Mouse (Mus musculus) hindbrain, embryonic 16.5 days (tissue): ENCODE results near the gene Fanci. TPM values are rescaled to one million over a fixed set of nuclear protein-coding genes. Genes with fewer than 3 reads are reported as not detected.

Experiments
- ATAC-seq: fragments of 200-750 bp; cut with Nextera tagmentation; 2 replicates; pipeline ENCODE4 v1.8.0; 2017; ENCODE audit warnings: moderate TSS enrichment, moderate library complexity
- H3K27ac ChIP-seq: fragments of 300-500 bp; sonication (generic); 2 replicates; pipeline ENCODE4 v1.5.1; 2014; ENCODE audit warnings: low read depth, mild to moderate bottlenecking, control low read depth, low read length, moderate library complexity
- H3K27me3 ChIP-seq: fragments of 300-500 bp; sonication (generic); replicated peaks from 2 replicates; pipeline ENCODE4 v1.6.1; 2014; ENCODE audit warnings: low read length; ENCODE audit not compliant: control insufficient read depth, insufficient read depth
- H3K36me3 ChIP-seq: fragments of 300-500 bp; sonication (generic); 2 replicates; pipeline ENCODE4 v1.6.1; 2014; ENCODE audit warnings: mild to moderate bottlenecking, low read length, moderate library complexity, mixed read lengths; ENCODE audit not compliant: control insufficient read depth, insufficient read depth
- H3K4me1 ChIP-seq: fragments of 300-500 bp; sonication (generic); 2 replicates; pipeline ENCODE4 v1.6.1; 2014; ENCODE audit warnings: low read depth, low read length; ENCODE audit not compliant: control insufficient read depth, insufficient read depth
- H3K4me2 ChIP-seq: fragments of 300-500 bp; sonication (generic); 2 replicates; pipeline ENCODE4 v1.6.1; 2014; ENCODE audit warnings: mild to moderate bottlenecking, low read length, control low read depth, moderate library complexity
- H3K4me3 ChIP-seq: fragments of 300-500 bp; sonication (generic); 2 replicates; pipeline ENCODE4 v1.5.1; 2014; ENCODE audit warnings: mild to moderate bottlenecking, low read length, control low read depth, moderate library complexity
- H3K9ac ChIP-seq: fragments of 300-500 bp; sonication (generic); 2 replicates; pipeline ENCODE4 v1.6.1; 2014; ENCODE audit warnings: low read depth, mild to moderate bottlenecking, control low read depth, low read length, moderate library complexity
- H3K9me3 ChIP-seq: fragments of 300-500 bp; sonication (generic); 2 replicates; pipeline ENCODE4 v1.6.1; 2014; ENCODE audit warnings: mild to moderate bottlenecking, low read length, moderate library complexity; ENCODE audit not compliant: control insufficient read depth
- WGBS: fragments of 180-500 bp; shearing (Covaris S2); extraction: QIAGEN DNeasy Blood & Tissue Kit; methylation state at CpG from one replicate; pipeline ENCODE4 v1.1.7; 2014; 5-methylcytosine and 5-hydroxymethylcytosine counted together
- polyA plus RNA-seq: library from polyadenylated mRNA; unstranded; fragments of >200 nt; fragmentation: Nextera tagmentation; extraction: Ambion mirVana; gene quantifications from 2 replicates; pipeline ENCODE4 v1.2.1, GENCODE M21; 2015

The Fanci gene
- 2.4 and 2.7 TPM in 2 replicates for polyA plus RNA-seq

DNA sequence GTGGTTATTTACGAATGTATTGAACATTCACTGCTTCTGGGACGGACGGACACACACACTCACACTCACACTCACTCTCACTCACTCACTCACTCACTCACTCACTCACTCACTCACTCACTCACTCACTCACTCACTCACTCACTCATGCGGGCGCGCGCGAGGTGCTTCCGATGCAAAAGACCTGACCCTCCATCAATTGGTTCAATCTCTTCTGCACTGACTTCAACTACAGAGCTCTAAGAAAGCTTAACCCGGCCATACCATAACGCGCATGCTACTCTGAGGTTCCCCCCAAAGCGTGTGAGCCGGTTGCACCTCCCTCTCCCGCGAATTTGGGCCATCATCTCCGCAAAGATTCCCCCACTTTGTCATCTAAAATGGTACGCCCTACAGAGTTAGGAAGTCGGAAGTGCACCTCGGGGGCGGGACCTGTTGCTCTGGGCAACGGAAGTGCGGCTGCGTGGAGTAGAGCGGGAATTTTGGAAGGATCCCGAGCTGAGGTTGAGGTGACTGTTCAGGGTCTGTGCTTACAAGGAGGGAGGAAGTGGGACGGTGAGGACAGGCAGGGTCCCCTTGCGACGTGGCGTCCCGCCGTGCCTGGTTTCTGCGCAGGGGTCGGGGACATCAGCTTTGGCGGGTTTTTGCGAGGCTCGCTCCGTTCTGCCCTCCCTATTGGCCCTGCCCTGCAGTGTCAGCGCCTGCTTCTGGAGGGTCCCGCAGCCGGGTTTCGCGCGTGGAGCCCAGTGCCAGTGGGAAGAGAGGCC, at the start of gene Fanci:
TSS of gene Fanci (plus strand) at position 47 of the 767 bp plus-strand sequence.
- no peaks in the 10 kb centered on the region for H3K27me3 ChIP-seq

DNA sequence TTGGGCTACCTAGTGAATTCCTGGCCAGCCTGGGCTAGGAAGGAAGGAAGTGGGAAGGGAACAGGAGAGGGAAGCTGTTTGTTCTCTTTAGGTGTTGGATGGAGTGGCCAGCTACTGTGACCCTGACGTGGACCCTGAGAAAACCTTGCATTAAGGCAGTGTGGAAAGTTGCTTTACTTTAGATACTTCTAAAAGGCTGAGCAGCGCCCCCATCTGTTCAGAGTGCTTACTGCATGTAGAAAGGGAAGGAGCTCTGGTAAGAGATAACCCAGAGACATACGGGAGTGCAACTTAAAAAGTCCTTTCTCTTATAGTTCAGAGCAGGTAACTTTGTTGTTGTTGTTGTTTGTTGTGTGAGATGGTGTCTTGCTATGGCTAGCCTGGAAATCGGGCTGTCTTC, 45.8 kb upstream of the Fanci start:
- no peak overlapping the region for H3K4me2 ChIP-seq
- H3K4me1 ChIP-seq = peaks cover 3% of the 10 kb centered on the region; the same call in 1 of the 2 replicates
- no peak for ATAC-seq
- H3K9ac ChIP-seq = no peak overlapping the region
- no peaks in the 10 kb centered on the region for H3K27me3 ChIP-seq
- H3K27ac ChIP-seq = no peak overlapping the region
- H3K4me3 ChIP-seq = no peak overlapping the region
- no peaks in the 10 kb centered on the region for H3K9me3 ChIP-seq
- 61% methylated on average over 4 of the region's 4 CpGs for WGBS
- H3K36me3 ChIP-seq = peaks cover 31% of the 10 kb centered on the region

More for the DNA sequence above, at the start of gene Fanci:
- Histone ChIP-seq H3K36me3 (no peaks in the 10 kb centered on the region), H3K4me1 (peaks cover 7% of the 10 kb centered on the region), H3K4me3 (peak within 1 kb of the TSS; percentile 64), H3K27ac (peak within 1 kb of the TSS; percentile 91), H3K4me2 (peak within 1 kb of the TSS; percentile 98), H3K9ac (peak within 1 kb of the TSS; percentile 77), H3K9me3 (no peaks in the 10 kb centered on the region)
- ATAC-seq = peak; percentile 96
- WGBS = under 1% methylated on average over 44 of the region's 44 CpGs

DNA sequence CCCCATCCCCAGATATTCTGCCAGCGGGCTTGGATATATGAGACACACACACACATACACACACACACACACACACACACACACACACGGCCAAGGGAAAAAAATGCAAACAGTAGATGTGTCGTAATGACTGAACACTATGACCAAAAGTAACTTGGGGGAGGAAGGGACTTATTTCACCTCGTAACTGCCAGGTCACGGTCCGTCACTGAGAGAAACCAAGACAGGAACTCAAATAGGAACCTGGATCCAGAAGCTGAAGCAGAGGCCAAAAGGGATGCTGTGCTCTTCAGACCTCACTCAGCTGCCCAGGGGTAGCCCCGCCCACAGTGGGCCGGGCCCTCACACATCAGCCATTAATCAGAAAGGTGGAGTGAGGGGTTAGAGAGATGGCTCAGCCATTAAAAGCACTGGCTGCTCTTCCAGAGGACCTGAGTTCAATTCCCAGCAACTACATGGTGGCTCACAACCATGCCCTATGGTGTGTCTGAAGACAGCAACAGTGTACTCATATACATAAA, 45.1 kb upstream of the Fanci start:
- Histone ChIP-seq H3K27ac (no peak overlapping the region), H3K9ac (no peak overlapping the region), H3K4me2 (no peak overlapping the region), H3K36me3 (peaks cover 34% of the 10 kb centered on the region), H3K27me3 (no peaks in the 10 kb centered on the region), H3K4me1 (peaks cover 3% of the 10 kb centered on the region; the same call in 1 of the 2 replicates), H3K4me3 (no peak overlapping the region), H3K9me3 (no peaks in the 10 kb centered on the region)
- no peak for ATAC-seq
- 81% methylated on average over 8 of the region's 8 CpGs for WGBS

DNA sequence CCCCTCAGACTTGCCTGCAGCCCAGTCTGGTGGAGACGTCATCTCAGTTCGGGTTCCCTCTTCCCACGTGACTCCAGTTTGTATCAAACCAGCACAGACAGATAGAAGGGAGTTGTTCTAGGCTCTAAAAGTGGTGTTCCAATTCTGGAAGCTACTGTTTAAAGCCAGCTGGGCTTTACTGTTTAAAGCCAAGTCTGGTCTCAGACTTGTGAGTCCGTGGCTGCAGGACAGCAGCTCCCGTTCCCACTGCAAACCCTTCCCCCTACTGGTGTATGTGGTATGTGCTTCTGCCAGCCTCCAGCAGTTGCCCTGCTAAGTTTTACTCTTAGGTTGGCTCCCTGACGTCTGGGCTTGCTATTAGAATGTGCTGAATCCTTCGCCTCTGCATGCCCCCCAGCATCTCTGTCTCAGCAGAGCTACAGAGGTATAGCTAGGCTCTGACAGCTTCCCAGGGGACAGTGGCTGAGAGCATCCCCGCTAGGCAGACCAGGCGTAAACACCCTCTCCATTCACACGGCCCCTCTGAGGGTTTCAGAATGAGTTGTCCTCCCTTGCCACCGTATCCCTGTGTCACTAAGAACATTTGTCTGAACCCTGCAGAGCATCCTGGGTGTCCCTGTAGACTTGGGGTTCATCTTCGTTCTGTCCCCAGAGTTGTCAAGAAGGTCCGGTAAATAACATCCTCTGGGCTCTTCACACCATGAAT, 44.5 kb upstream of the Fanci start:
- Histone ChIP-seq H3K9me3 (no peaks in the 10 kb centered on the region), H3K27me3 (no peaks in the 10 kb centered on the region), H3K4me2 (no peak overlapping the region), H3K9ac (no peak overlapping the region), H3K27ac (no peak overlapping the region), H3K4me1 (peaks cover 3% of the 10 kb centered on the region; the same call in 1 of the 2 replicates), H3K36me3 (peaks cover 39% of the 10 kb centered on the region), H3K4me3 (no peak overlapping the region)
- 67% methylated on average over 13 of the region's 13 CpGs for WGBS
- no peak for ATAC-seq

DNA sequence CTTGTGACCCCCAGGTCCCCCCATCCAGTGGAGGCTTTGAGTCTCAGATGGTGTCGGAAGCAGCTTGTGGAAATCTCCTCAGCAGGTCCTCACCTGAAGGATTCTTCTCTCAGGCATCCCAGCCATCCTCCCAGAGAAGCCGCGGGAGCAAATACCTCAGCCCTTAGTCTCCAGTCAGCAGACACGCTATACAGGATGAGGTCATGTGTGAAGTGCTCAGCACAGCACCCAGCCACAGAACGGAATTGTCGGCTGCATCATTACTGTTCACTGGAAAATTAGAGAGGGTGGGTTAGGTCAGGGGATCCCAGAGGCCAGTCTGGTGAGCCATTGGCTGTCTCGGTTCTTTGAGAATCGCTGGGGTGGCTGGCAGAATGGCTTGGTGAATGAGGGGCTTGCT, 42.9 kb upstream of the Fanci start:
- 92% methylated on average over 8 of the region's 8 CpGs for WGBS
- Histone ChIP-seq H3K4me2 (no peak overlapping the region), H3K27ac (no peak overlapping the region), H3K27me3 (no peaks in the 10 kb centered on the region), H3K4me1 (peaks cover 3% of the 10 kb centered on the region; the same call in 1 of the 2 replicates), H3K4me3 (no peak overlapping the region), H3K36me3 (peaks cover 38% of the 10 kb centered on the region), H3K9ac (no peak overlapping the region), H3K9me3 (no peaks in the 10 kb centered on the region)
- no peak for ATAC-seq

DNA sequence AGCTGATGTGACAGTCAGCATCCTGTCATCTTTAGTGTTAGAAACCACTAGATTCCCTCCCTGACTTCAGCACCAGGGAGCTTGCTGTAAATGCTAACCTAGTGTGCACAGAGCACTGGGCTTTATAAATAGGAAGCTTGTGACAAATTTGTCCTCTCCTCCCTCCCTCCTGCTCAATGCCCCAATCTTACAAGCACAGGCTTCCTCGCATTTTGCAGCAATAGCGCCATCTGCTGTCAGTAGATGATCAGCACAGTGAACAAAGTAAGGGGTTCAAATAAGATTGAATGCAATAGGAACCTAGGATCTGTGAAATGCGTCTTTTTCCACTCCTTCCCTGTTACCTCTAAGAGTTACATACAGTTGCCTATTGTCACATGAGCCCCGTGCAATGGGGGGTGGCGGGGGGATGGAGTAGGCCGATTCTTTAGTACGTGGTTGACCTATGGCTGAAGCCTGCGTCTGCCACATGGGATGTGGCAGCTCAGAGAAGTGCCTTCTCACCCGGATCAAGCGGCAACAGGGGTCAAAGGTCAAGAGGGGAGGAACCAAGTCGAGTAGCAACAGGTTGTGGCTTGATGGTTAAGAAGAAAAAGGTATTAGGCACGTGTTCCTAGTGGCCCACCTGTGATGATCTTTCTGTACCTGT, 41.9 kb upstream of the Fanci start:
- H3K4me2 ChIP-seq = no peak overlapping the region
- H3K27ac ChIP-seq = no peak overlapping the region

DNA sequence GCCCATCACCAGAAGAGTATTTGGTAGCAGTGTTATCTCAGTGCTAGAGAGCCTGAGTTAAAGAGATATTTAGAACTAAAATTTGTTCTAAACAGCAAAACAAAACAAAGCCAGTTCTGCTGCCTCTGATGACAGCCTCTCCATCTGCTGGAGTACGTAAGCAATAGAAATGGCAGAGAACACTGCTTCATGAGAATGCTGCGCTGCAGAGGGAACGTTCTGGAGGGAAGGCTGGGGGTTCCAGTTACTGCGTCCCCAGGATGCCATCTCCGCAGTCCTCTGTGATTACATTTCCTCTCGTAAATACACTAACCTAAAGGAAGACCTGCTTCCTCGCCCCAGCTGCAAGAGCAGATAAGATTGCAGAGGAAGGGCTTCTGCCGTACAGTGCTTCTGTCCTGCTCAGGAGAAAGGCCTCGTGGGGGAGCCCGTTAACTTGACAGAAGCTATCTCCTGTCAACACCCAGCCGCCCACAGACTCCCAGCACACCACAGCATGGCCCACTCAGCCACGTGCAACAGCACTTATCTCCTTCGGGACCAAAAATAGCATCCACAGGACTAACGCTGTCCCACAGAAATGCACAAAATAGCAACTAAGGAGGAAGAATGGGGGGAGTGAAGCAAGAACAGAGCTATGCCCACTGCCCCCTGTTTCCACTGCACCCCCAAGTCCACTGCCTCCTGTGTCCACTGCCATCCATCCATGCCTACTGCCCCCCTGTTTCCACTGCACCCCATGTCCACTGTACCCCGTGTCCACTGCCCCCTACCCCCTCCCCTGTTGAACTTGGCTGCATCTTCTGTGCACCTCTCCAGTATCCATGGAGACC, 33.2 kb upstream of the Fanci start:
- ATAC-seq = no peak
- H3K36me3 ChIP-seq = peaks cover 32% of the 10 kb centered on the region
- H3K4me1 ChIP-seq = peaks cover 6% of the 10 kb centered on the region; the same call in 1 of the 2 replicates
- H3K27me3 ChIP-seq = no peaks in the 10 kb centered on the region
- H3K4me3 ChIP-seq = no peak overlapping the region
- H3K4me2 ChIP-seq = no peak overlapping the region
- 68% methylated on average over 15 of the region's 15 CpGs for WGBS
- no peaks in the 10 kb centered on the region for H3K9me3 ChIP-seq
- no peak overlapping the region; the same call in 1 of the 2 replicates for H3K9ac ChIP-seq
- peak overlapping the region; percentile 39 for H3K27ac ChIP-seq

More for the DNA sequence above, 41.9 kb upstream of the Fanci start:
- no peaks in the 10 kb centered on the region for H3K27me3 ChIP-seq
- no peak overlapping the region for H3K4me3 ChIP-seq
- peak; percentile 76 for ATAC-seq
- peaks cover 3% of the 10 kb centered on the region; the same call in 1 of the 2 replicates for H3K4me1 ChIP-seq
- H3K36me3 ChIP-seq = peaks cover 45% of the 10 kb centered on the region
- no peaks in the 10 kb centered on the region for H3K9me3 ChIP-seq
- WGBS = 42% methylated on average over 12 of the region's 12 CpGs
- no peak overlapping the region; the same call in 1 of the 2 replicates for H3K9ac ChIP-seq

DNA sequence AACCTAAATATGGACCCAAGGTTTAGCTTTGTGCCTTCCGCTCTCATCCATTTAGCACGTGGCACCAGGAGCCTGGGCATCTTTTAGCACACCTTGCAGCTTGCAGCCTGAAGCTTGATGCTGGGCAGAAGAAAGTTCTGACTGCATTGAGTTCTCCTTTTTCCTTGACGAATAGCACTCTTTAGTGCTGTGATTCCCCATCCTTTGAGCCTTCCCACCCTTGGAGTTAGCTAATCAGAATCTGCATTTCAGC, 32.6 kb upstream of the Fanci start:
- Histone ChIP-seq H3K9ac (no peak overlapping the region; the same call in 1 of the 2 replicates), H3K4me3 (no peak overlapping the region), H3K36me3 (peaks cover 28% of the 10 kb centered on the region), H3K4me2 (no peak overlapping the region), H3K9me3 (no peaks in the 10 kb centered on the region), H3K4me1 (peaks cover 6% of the 10 kb centered on the region; the same call in 1 of the 2 replicates), H3K27me3 (no peaks in the 10 kb centered on the region), H3K27ac (no peak overlapping the region; the same call in 1 of the 2 replicates)
- WGBS = 65% methylated on average over 3 of the region's 3 CpGs
- no peak for ATAC-seq
